In genomic region chr2:25877736-25878268, GRCm38 (mm10) we compare ENCODE assay signal across 8 mouse cellular contexts. TPM values are rescaled to one million over a fixed set of nuclear protein-coding genes. Genes with fewer than 3 reads are reported as not detected.
DNase-seq lines count a peak whose midpoint lies in the region; ATAC-seq and TF ChIP-seq lines count a peak whose summit lies in the region.
"Had no signal": no experiment of that assay in that cellular context is flagged by ENCODE, and none has a peak within 500 bp of the region (broad histone marks: within the 10 kb centered on the region; RNA-seq: fewer than 3 reads in every experiment).

No protein-coding gene starts in this region.

- H3K36me3 ChIP-seq in intestine, embryonic 14.5 days (ENCODE audit: control insufficient read depth, insufficient read depth, low read length): no peaks in the 10 kb centered on the region
- H3K36me3 ChIP-seq in neural tube, embryonic 13.5 days: no peaks in the 10 kb centered on the region

- 4% methylated on average over 47 of the region's 49 CpGs for WGBS in intestine, embryonic 14.5 days
- 2% methylated on average over 48 of the region's 49 CpGs for WGBS in neural tube, embryonic 13.5 days

- H3K9ac ChIP-seq in intestine, embryonic 14.5 days (ENCODE audit: low read length): 0 out of 2 replicates have a peak overlapping the region, but pooled peaks have one; percentile 27
- peak overlapping the region; percentile 81 for H3K9ac ChIP-seq in neural tube, embryonic 13.5 days

- no peak for TF ChIP-seq CTCF in left cerebral cortex, adult 2 months (IDR thresholded peaks at IDR 0.05)

- H3K9me3 ChIP-seq in intestine, embryonic 14.5 days (ENCODE audit: control insufficient read depth, low read length): peaks cover 4% of the 10 kb centered on the region; the same call in 1 of the 2 replicates
- H3K9me3 ChIP-seq in neural tube, embryonic 13.5 days: no peaks in the 10 kb centered on the region

- H3K27ac ChIP-seq in left cerebral cortex, adult 2 months: peak overlapping the region; percentile 95
- no peak overlapping the region for H3K27ac ChIP-seq in intestine, embryonic 14.5 days (ENCODE audit: low read depth)
- 0 out of 2 replicates have a peak overlapping the region, but pooled peaks have one; percentile 23 for H3K27ac ChIP-seq in neural tube, embryonic 13.5 days (replicated peaks)

- intact Hi-C loops in left cerebral cortex, adult 2 months (cut with DNase I): no loop called here

- H3K4me2 ChIP-seq in intestine, embryonic 14.5 days (ENCODE audit: low read length): peak overlapping the region; percentile 60
- peak overlapping the region; percentile 73 for H3K4me2 ChIP-seq in neural tube, embryonic 13.5 days

- peak overlapping the region; percentile 69 for H3K4me3 ChIP-seq in left cerebral cortex, adult 2 months
- H3K4me3 ChIP-seq in intestine, embryonic 14.5 days (ENCODE audit: low read depth, low read length): peak overlapping the region; percentile 25
- peak overlapping the region; percentile 56 for H3K4me3 ChIP-seq in neural tube, embryonic 13.5 days

- DNase-seq in left cerebral cortex, adult 2 months (ENCODE audit: extremely low spot score in 1 of 2, low spot score in 2 of 2): peak; percentile 65 to 66
- no peak for DNase-seq in left cerebral cortex, adult 11 months (ENCODE audit: low spot score)
- DNase-seq in cerebellum, postnatal 14 days: peak; percentile 75 to 81
- DNase-seq in intestine, embryonic 14.5 days (ENCODE audit: low spot score): no peak
- DNase-seq in gastrocnemius, postnatal 4 days (ENCODE audit: low spot score in 2 of 2): no peak
- no peak for DNase-seq in lung, postnatal 25 days (ENCODE audit: low spot score)

- peaks cover 28% of the 10 kb centered on the region for H3K27me3 ChIP-seq in intestine, embryonic 14.5 days (replicated peaks; ENCODE audit: control insufficient read depth, insufficient read depth, low read length)
- peaks cover 36% of the 10 kb centered on the region for H3K27me3 ChIP-seq in neural tube, embryonic 13.5 days

- no peak for ATAC-seq in intestine, embryonic 14.5 days (replicated peaks; ENCODE audit: low FRiP score, low TSS enrichment, low read depth)
- ATAC-seq in neural tube, embryonic 13.5 days (ENCODE audit: low read depth): peak; percentile 77

- H3K4me1 ChIP-seq in intestine, embryonic 14.5 days (replicated peaks; ENCODE audit: control insufficient read depth, insufficient read depth, low read length): no peaks in the 10 kb centered on the region; the same call in 1 of the 2 replicates
- H3K4me1 ChIP-seq in neural tube, embryonic 13.5 days (replicated peaks): peaks cover 27% of the 10 kb centered on the region

RNA-seq across cellular contexts. Expression of gene Kcnt1, which starts 14.3 kb away (rescaled TPM):
- 100 to 1,000 TPM; 127 to 142 TPM for total RNA-seq in left cerebral cortex, adult 2 months (2021)
- 0.34 and 0.46 TPM in 2 replicates for polyA plus RNA-seq in intestine, embryonic 14.5 days (2014; fragmentation: Nextera tagmentation; extraction: Ambion mirVana)
- 10.7 and 11.3 TPM in 2 replicates for polyA plus RNA-seq in neural tube, embryonic 13.5 days (2015; fragmentation: Nextera tagmentation; extraction: Ambion mirVana)
- total RNA-seq in gastrocnemius, postnatal 4 days (2021): under 1 TPM; 0.16 to 0.49 TPM

RNA-seq across cellular contexts. Expression of gene Sohlh1, which starts 30.8 kb away (rescaled TPM):
- not detected for total RNA-seq in left cerebral cortex, adult 2 months (2021)
- not detected in 2 replicates for polyA plus RNA-seq in intestine, embryonic 14.5 days (2014; fragmentation: Nextera tagmentation; extraction: Ambion mirVana)
- polyA plus RNA-seq in neural tube, embryonic 13.5 days (2015; fragmentation: Nextera tagmentation; extraction: Ambion mirVana): not detected in 2 replicates
- total RNA-seq in gastrocnemius, postnatal 4 days (2021): not detected
- total RNA-seq: layer of hippocampus, adult 8-10 months had no signal

RNA-seq across cellular contexts. Expression of gene Lcn9, which starts 54.8 kb away (rescaled TPM):
- not detected for total RNA-seq in left cerebral cortex, adult 2 months (2021)
- polyA plus RNA-seq in intestine, embryonic 14.5 days (2014; fragmentation: Nextera tagmentation; extraction: Ambion mirVana): not detected in 2 replicates
- polyA plus RNA-seq in neural tube, embryonic 13.5 days (2015; fragmentation: Nextera tagmentation; extraction: Ambion mirVana): not detected in 2 replicates
- total RNA-seq in gastrocnemius, postnatal 4 days (2021): not detected
- total RNA-seq: layer of hippocampus, adult 8-10 months had no signal

Comparison
In these comparisons a context has a peak if more than half of its experiments do, and no peak if none do; other contexts are left out.
1. DNase-seq: peak in left cerebral cortex, adult 2 months (2 of 2) and cerebellum, postnatal 14 days (2 of 2); none in left cerebral cortex, adult 11 months (single experiment), intestine, embryonic 14.5 days (single experiment), gastrocnemius, postnatal 4 days (0 of 2) and lung, postnatal 25 days (single experiment).
2. RNA of gene Kcnt1, which starts 14.3 kb away (total RNA-seq): 127 to 142 TPM in left cerebral cortex, adult 2 months; 0.16 to 0.49 TPM in gastrocnemius, postnatal 4 days; every median in the first group is over 10 times any median in the second.
3. Peak in every context shown above with its lines, with median percentiles within 50 percentile points of each other: H3K4me3 ChIP-seq.